Mouse (Mus musculus) embryonic facial prominence, embryonic 15.5 days (tissue): ENCODE measurements around the gene Pld1. TPM values are rescaled to one million over a fixed set of nuclear protein-coding genes. Genes with fewer than 3 reads are reported as not detected.

Source experiments
- ATAC-seq: fragments of 200-750 bp; cut with Nextera tagmentation; 2 replicates; pipeline ENCODE4 v1.8.0; 2017; ENCODE audit warnings: low read depth, moderate TSS enrichment; ENCODE audit not compliant: insufficient number of reproducible peaks, low FRiP score, low TSS enrichment
- H3K27ac ChIP-seq: fragments of 300-500 bp; sonication (generic); replicated peaks from 2 replicates; pipeline ENCODE4 v1.5.1; 2015; ENCODE audit warnings: mild to moderate bottlenecking, inconsistent platforms
- H3K27me3 ChIP-seq: fragments of 300-500 bp; sonication (generic); 2 replicates; pipeline ENCODE4 v1.6.1; 2015; ENCODE audit warnings: inconsistent platforms
- H3K36me3 ChIP-seq: fragments of 300-500 bp; sonication (generic); 2 replicates; pipeline ENCODE4 v1.6.1; 2015; ENCODE audit warnings: mild to moderate bottlenecking, inconsistent platforms
- H3K4me1 ChIP-seq: fragments of 300-500 bp; sonication (generic); 2 replicates; pipeline ENCODE4 v1.6.1; 2015; ENCODE audit warnings: inconsistent platforms
- H3K4me2 ChIP-seq: fragments of 300-500 bp; sonication (generic); replicated peaks from 2 replicates; pipeline ENCODE4 v1.6.1; 2015; ENCODE audit warnings: mild to moderate bottlenecking, inconsistent platforms
- H3K4me3 ChIP-seq: fragments of 300-500 bp; sonication (generic); replicated peaks from 2 replicates; pipeline ENCODE4 v1.5.1; 2015; ENCODE audit warnings: mild to moderate bottlenecking, inconsistent platforms
- H3K9ac ChIP-seq: fragments of 300-500 bp; sonication (generic); 2 replicates; pipeline ENCODE4 v1.6.1; 2015; ENCODE audit warnings: inconsistent platforms
- H3K9me3 ChIP-seq: fragments of 300-500 bp; sonication (generic); replicated peaks from 2 replicates; pipeline ENCODE4 v1.6.1; 2016; ENCODE audit warnings: inconsistent platforms
- WGBS: fragments of 180-500 bp; shearing (Covaris S2); methylation state at CpG from one replicate; pipeline ENCODE4 v1.1.7; 2015; 5-methylcytosine and 5-hydroxymethylcytosine counted together
- polyA plus RNA-seq: library from polyadenylated mRNA; unstranded; fragments of >200 nt; fragmentation: Nextera tagmentation; extraction: Ambion mirVana; gene quantifications from 2 replicates; pipeline ENCODE4 v1.2.1, GENCODE M21; 2015

Pld1 gene
- polyA plus RNA-seq, 1 experiment from 2014 or later = 6.4 TPM

DNA sequence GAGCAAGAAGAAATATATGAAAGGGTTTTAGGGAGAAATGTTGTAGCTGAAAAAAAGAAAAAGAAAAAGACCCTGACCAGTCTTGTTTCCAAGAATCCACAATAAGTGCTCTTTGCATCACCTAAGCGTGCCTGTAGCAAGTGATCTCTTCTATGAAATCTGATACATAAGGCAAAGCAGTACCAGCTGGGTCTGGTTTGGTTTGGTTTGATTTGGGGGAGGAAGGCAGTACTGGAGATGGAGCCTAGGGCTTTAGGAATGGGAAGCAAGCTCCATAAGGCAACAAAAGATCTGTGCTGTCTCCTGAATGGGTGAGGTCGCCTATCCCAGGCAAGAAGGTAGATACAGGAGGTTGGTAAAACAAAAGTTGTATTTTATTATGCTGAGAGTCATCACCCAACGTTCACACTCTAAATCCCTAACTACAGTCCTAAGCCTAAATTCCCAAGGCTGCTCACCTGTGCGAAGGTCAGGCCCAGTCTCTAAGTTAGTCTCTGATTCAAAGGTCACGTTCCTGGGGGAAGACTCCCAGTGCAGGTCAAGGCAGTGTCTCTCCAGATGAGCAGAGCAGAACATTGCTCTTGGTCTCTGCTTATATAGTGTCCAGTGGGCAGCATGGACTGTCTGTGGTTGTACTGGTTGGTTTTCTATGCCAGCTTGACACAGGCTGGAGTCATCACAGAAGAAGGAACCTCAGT is 10.8 kb downstream of the Pld1 start:
- WGBS = 59% methylated on average over 5 of the region's 5 CpGs
- H3K27me3 ChIP-seq = no peaks in the 10 kb centered on the region
- no peaks in the 10 kb centered on the region for H3K4me1 ChIP-seq
- ATAC-seq = no peak
- no peak overlapping the region for H3K4me3 ChIP-seq
- H3K4me2 ChIP-seq = no peak overlapping the region
- H3K36me3 ChIP-seq = no peaks in the 10 kb centered on the region
- no peaks in the 10 kb centered on the region for H3K9me3 ChIP-seq
- no peak overlapping the region for H3K9ac ChIP-seq
- H3K27ac ChIP-seq = no peak overlapping the region

GRCm38 (mm10) chr3:27949873-27950250 is 11.4 kb downstream of the Pld1 start:
- no peak overlapping the region for H3K27ac ChIP-seq
- H3K36me3 ChIP-seq = no peaks in the 10 kb centered on the region
- no peak overlapping the region for H3K9ac ChIP-seq
- no peak overlapping the region for H3K4me2 ChIP-seq
- no peak for ATAC-seq
- H3K4me3 ChIP-seq = no peak overlapping the region
- H3K27me3 ChIP-seq = no peaks in the 10 kb centered on the region
- 79% methylated on average over 6 of the region's 6 CpGs for WGBS
- no peaks in the 10 kb centered on the region for H3K4me1 ChIP-seq
- H3K9me3 ChIP-seq = no peaks in the 10 kb centered on the region

DNA sequence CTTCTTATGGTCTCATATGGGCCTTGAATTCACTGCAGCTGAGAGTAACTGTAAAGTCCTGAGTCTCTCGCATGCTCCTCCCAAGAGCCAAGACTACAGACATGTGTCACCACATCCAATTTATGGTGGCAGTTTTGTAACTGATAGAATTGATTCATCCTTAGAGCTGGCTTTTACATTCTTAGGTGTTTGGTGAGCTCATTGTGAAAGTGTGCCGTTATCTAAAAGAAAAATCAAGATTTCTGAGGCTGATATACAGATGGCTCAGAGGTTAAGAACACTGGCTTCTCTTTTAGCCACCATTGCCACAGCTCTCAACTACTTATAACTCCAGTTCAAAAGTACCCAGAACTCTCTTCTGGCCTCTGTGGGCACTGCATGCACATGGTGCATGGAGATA is 12.2 kb downstream of the Pld1 start:
- 88% methylated on average over 2 of the region's 2 CpGs for WGBS
- Histone ChIP-seq H3K4me1 (no peaks in the 10 kb centered on the region), H3K9me3 (no peaks in the 10 kb centered on the region), H3K9ac (no peak overlapping the region), H3K27ac (no peak overlapping the region), H3K4me3 (no peak overlapping the region), H3K4me2 (no peak overlapping the region), H3K27me3 (no peaks in the 10 kb centered on the region), H3K36me3 (no peaks in the 10 kb centered on the region)
- no peak for ATAC-seq

- no peaks in the 10 kb centered on the region for H3K4me1 ChIP-seq
- no peaks in the 10 kb centered on the region for H3K27me3 ChIP-seq
- no peak overlapping the region for H3K4me3 ChIP-seq
- H3K9me3 ChIP-seq = no peaks in the 10 kb centered on the region
- no peak for ATAC-seq
- no peak overlapping the region for H3K27ac ChIP-seq
- H3K36me3 ChIP-seq = no peaks in the 10 kb centered on the region
- no peak overlapping the region for H3K9ac ChIP-seq
- H3K4me2 ChIP-seq = no peak overlapping the region
- WGBS = 85% methylated on average over 4 of the region's 4 CpGs
Observed at GRCm38 (mm10) chr3:27951721-27952120, 13.2 kb downstream of the Pld1 start.

GRCm38 (mm10) chr3:27956006-27956405 is 17.5 kb downstream of the Pld1 start:
- 90% methylated on average over 1 of the region's 1 CpGs for WGBS
- no peak for ATAC-seq
- Histone ChIP-seq H3K36me3 (no peaks in the 10 kb centered on the region), H3K4me1 (no peaks in the 10 kb centered on the region), H3K4me2 (no peak overlapping the region), H3K27ac (no peak overlapping the region), H3K27me3 (no peaks in the 10 kb centered on the region), H3K9ac (no peak overlapping the region), H3K4me3 (no peak overlapping the region), H3K9me3 (no peaks in the 10 kb centered on the region)

GRCm38 (mm10) chr3:27959221-27959620 is 20.7 kb downstream of the Pld1 start:
- H3K9ac ChIP-seq = no peak overlapping the region
- no peak for ATAC-seq
- H3K9me3 ChIP-seq = no peaks in the 10 kb centered on the region
- H3K27ac ChIP-seq = no peak overlapping the region
- 0 out of 2 replicates have a peak, but pooled peaks cover 4% of the 10 kb centered on the region for H3K4me1 ChIP-seq
- 85% methylated on average over 6 of the region's 6 CpGs for WGBS
- no peaks in the 10 kb centered on the region for H3K36me3 ChIP-seq
- no peak overlapping the region for H3K4me2 ChIP-seq
- no peak overlapping the region for H3K4me3 ChIP-seq
- H3K27me3 ChIP-seq = no peaks in the 10 kb centered on the region

GRCm38 (mm10) chr3:27961162-27961561 is 22.7 kb downstream of the Pld1 start:
- no peak overlapping the region for H3K27ac ChIP-seq
- no peaks in the 10 kb centered on the region for H3K27me3 ChIP-seq
- WGBS = 85% methylated on average over 3 of the region's 3 CpGs
- H3K4me3 ChIP-seq = no peak overlapping the region
- peaks cover 10% of the 10 kb centered on the region; the same call in 1 of the 2 replicates for H3K4me1 ChIP-seq
- H3K9ac ChIP-seq = no peak overlapping the region
- no peak overlapping the region for H3K4me2 ChIP-seq
- H3K36me3 ChIP-seq = no peaks in the 10 kb centered on the region
- H3K9me3 ChIP-seq = no peaks in the 10 kb centered on the region
- no peak for ATAC-seq

- no peak overlapping the region for H3K27ac ChIP-seq
- WGBS = 44% methylated on average over 6 of the region's 6 CpGs
- H3K4me3 ChIP-seq = no peak overlapping the region
- H3K36me3 ChIP-seq = no peaks in the 10 kb centered on the region
- H3K9me3 ChIP-seq = no peaks in the 10 kb centered on the region
- no peak overlapping the region for H3K9ac ChIP-seq
- ATAC-seq = no peak
- H3K4me2 ChIP-seq = no peak overlapping the region
- H3K4me1 ChIP-seq = peaks cover 18% of the 10 kb centered on the region; the same call in 1 of the 2 replicates
- H3K27me3 ChIP-seq = no peaks in the 10 kb centered on the region
Observed at GRCm38 (mm10) chr3:27963795-27964201, 25.3 kb downstream of the Pld1 start.

- Histone ChIP-seq H3K9ac (no peak overlapping the region), H3K36me3 (no peaks in the 10 kb centered on the region), H3K27me3 (no peaks in the 10 kb centered on the region), H3K9me3 (no peaks in the 10 kb centered on the region), H3K4me1 (peaks cover 17% of the 10 kb centered on the region; the same call in 1 of the 2 replicates), H3K4me2 (no peak overlapping the region), H3K27ac (no peak overlapping the region), H3K4me3 (no peak overlapping the region)
- WGBS = 63% methylated on average over 8 of the region's 8 CpGs
- no peak for ATAC-seq
Observed at GRCm38 (mm10) chr3:27968671-27969070, 30.2 kb downstream of the Pld1 start.

DNA sequence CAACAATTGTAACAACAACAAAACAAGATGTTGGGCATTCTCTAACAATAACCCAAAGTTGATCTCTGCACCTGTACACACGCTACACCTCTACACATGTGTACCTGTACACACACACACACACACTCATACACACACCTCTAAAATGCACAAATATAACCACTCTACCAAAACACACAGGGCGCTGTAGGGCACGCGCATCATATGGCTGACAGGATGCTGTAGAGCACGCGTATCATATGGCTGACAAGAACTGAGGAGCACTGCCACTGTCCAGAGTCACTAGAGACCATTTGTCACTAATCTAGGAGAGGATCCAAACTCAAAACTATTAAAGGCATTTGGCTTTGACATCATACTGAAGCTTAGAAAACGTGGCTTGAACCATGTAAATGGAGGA is 35.4 kb downstream of the Pld1 start:
- H3K4me2 ChIP-seq = no peak overlapping the region
- no peak overlapping the region for H3K27ac ChIP-seq
- no peaks in the 10 kb centered on the region for H3K9me3 ChIP-seq
- no peak overlapping the region for H3K4me3 ChIP-seq
- no peaks in the 10 kb centered on the region for H3K27me3 ChIP-seq
- H3K36me3 ChIP-seq = no peaks in the 10 kb centered on the region
- no peak for ATAC-seq
- 80% methylated on average over 7 of the region's 7 CpGs for WGBS
- no peak overlapping the region for H3K9ac ChIP-seq
- H3K4me1 ChIP-seq = no peaks in the 10 kb centered on the region

GRCm38 (mm10) chr3:27974981-27975380 is 36.5 kb downstream of the Pld1 start:
- Histone ChIP-seq H3K9me3 (no peaks in the 10 kb centered on the region), H3K4me3 (no peak overlapping the region), H3K27me3 (no peaks in the 10 kb centered on the region), H3K36me3 (no peaks in the 10 kb centered on the region), H3K27ac (no peak overlapping the region), H3K4me2 (no peak overlapping the region), H3K4me1 (no peaks in the 10 kb centered on the region), H3K9ac (no peak overlapping the region)
- ATAC-seq = no peak
- 84% methylated on average over 3 of the region's 3 CpGs for WGBS

DNA sequence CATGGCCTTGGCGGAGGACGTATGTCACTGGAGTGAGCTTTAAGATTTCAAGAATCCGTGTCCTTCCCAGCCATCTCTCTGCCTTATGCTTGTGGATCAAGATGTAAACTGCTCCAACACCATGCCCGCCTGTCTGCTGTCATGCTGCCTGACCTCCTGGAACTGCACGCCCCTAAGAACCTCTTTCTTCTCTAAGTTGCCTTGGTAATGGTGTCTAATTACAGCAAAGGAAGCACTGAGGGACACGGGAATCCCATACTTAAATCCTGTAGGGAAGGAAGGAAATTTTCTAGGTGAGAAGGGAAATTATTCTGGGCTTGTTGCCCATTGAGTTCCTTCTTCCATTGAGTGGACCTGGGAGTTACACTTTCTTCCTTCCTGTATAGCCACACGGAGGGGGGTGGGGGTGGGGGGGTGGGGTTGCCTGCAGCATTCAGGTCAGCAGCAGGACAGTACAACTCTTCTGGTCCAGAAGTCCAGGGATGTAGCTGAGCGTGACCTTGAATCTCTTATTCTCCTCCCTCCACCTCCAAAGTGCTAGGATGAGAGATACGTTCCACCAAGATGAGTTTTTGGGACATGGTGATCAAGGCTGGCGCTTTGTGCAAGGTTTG is 38.5 kb downstream of the Pld1 start:
- Histone ChIP-seq H3K36me3 (no peaks in the 10 kb centered on the region), H3K4me3 (no peak overlapping the region), H3K4me1 (no peaks in the 10 kb centered on the region), H3K4me2 (no peak overlapping the region), H3K9me3 (no peaks in the 10 kb centered on the region), H3K27me3 (no peaks in the 10 kb centered on the region), H3K27ac (no peak overlapping the region), H3K9ac (no peak overlapping the region)
- 70% methylated on average over 10 of the region's 10 CpGs for WGBS
- no peak for ATAC-seq
